Mouse (Mus musculus): Measurements from ENCODE around the gene Nsrp1.
"Not testable (repeated sequence)": the region's sequence is repeated elsewhere in the genome, so short reads cannot be mapped to it uniquely, and the experiment has no call there.

DNA sequence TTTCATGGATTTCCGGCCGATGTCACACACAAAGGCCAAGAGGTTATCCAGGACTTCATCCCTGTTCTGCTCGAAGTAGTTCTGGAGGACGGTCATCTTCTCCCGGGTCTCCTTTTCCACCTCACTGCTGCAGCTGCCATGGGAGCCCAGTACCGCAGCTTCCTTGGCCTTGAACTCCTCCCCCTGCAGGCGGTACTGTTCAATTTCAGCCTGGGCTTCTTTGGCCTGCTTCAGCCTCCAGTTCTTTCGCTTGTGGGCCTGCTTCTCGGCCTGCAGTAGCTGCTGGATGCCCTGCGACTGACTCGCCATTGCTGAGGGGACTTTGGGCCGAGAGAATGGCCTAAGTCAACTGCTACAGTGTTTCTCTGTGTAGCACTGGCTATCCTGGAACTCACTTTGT, 29.6 kb upstream of the Nsrp1 start:
- TF ChIP-seq GATA1, TAL1 (IDR thresholded peaks at IDR 0.05; ENCODE audit: low read length): not testable (repeated sequence)

Data from erythroblast, embryonic 14.5 days (primary cell).